Mouse (Mus musculus) kidney, adult 2 months (tissue): ENCODE results near the gene Prrg2.

Experiments
- CTCF ChIP-seq: fragments of 200-500 bp; conservative IDR thresholded peaks from 2 replicates; pipeline ENCODE4 v1.5.1; 2011; ENCODE audit warnings: low read depth, mild to moderate bottlenecking, control low read depth, low read length, moderate library complexity, mixed read lengths; ENCODE audit not compliant: insufficient read depth, insufficient read length
- POLR2A ChIP-seq: fragments of 200-500 bp; IDR thresholded peaks from one replicate; pipeline ENCODE4 v1.6.1; 2011; ENCODE audit warnings: low read depth, low read length, control low read depth

DNA sequence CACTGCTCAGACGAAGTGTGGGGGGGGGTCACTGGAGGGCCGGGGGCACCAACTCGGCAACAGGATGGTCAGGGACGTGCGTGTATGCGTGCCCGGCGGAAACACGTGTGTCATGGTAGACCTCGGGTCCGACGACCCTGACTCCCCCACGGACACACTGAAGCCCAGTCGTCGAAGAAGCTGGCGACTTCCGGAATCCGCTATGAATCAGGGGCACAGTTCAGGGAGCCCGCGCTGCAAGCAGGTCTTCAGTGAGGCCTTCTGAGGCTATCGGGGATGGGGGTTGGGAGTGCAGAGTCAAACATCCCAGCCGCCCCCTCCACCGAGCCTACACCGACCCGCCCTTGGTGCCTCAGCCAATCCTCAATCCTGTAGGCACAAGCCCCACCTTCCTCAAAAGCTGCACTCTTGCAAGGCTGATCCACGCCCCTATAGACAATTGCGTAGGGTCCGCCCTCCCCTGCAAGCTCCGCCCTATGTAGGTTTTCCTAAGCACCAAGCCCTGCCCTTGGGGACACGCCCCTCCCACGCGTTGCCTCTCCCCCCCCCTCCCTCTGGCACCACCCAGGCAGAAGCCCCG lies 8.5 kb downstream of the Prrg2 start:
- TF ChIP-seq POLR2A, result peak; percentile 58
- TF ChIP-seq CTCF, result no peak
